Mouse (Mus musculus) gastrocnemius, adult 18-20 months (tissue): ENCODE measurements at regions not wholly inside any gene's neighbourhood (a gene's known extent, or its start where the extent isn't known, plus 50 kb on each side); places are given as distances from the start of the nearest gene placed in this dataset.
"Not testable (repeated sequence)": the region's sequence is repeated elsewhere in the genome, so short reads cannot be mapped to it uniquely, and the experiment has no call there.

ENCODE experiments used
- DNase-seq: peaks from one replicate; pipeline ENCODE4 v3.0.0; 2021; ENCODE audit warnings: low spot score

GRCm38 (mm10) chr13:52258373-52258772 is 272.7 kb downstream of the Diras2 start:
- DNase-seq: no peak

- no peak for DNase-seq
These were observed 268.0 kb downstream of the Diras2 start for GRCm38 (mm10) chr13:52262949-52263550.

GRCm38 (mm10) chr13:52268279-52268678 is 262.8 kb downstream of the Diras2 start:
- peak; percentile 19 for DNase-seq

- no peak for DNase-seq
These were observed 257.4 kb downstream of the Diras2 start for GRCm38 (mm10) chr13:52273502-52274246.

DNA sequence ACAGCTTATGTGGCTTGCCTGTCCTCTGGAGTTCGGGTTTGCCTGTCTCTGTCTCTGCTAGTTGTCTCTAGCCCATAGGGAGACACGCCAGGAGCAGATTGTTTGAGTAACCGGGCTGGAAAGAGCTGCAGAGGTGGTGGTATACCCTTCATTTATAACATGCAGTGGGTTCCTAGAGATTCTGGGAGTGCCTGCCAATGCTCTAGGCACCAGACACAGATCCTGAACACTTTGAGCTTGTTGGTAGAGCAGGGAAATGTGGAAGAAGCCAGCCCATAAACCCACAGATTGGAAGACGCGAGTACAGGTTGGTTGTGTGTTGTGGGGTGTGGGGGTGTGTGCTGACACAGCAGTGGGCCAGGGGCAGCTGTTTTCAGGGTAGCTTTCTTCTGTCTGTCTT is 255.9 kb downstream of the Diras2 start:
- no peak for DNase-seq

GRCm38 (mm10) chr13:52275675-52276074 is 255.4 kb downstream of the Diras2 start:
- DNase-seq: peak; percentile 12

- no peak for DNase-seq
These were observed 253.9 kb downstream of the Diras2 start for GRCm38 (mm10) chr13:52277195-52277594.

GRCm38 (mm10) chr13:52278831-52279230 is 252.2 kb downstream of the Diras2 start:
- no peak for DNase-seq

GRCm38 (mm10) chr13:52279281-52279969 is 251.7 kb downstream of the Diras2 start:
- DNase-seq: no peak

- DNase-seq: no peak
These were observed 251.1 kb downstream of the Diras2 start for GRCm38 (mm10) chr13:52279970-52280348.

DNA sequence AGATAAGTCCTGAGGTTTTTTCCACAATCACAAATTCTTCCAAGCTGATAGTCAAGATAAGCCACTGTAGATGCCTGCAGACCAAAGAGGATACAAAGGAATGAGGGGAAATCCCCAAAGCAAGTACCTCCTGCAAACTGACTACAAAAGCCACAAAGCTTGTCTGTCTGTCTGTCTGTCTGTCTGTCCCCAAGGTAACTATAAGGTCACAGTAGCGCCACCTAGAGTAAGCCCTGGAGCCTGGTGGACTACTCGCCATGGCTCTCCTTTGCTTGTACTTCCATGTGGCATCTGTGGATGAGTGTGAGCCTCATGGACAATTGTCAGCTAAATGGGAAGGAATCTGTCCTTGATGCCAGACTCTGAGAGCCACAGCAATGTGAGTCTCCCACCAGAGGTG is 249.8 kb downstream of the Diras2 start:
- DNase-seq: no peak

DNA sequence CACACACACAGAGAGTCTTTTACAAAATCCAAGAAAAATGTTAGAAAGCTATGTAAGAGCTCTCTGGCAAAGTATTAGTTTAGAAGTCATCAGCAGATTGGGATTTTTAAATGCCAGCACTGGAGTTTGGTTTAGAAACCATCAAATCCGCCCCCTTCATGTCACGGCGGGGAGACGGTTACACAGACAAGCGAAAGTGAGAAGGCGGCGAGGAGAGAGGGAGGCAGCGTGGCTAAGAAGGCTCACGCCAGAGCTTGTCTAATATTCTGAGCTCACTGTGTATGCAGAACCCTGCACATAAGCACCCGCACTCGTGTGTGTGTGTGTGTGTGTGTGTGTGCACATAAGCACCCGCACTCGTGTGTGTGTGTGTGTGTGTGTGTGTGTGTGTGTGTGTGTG is 248.6 kb downstream of the Diras2 start:
- no peak for DNase-seq

- DNase-seq: no peak
These were observed 247.6 kb downstream of the Diras2 start for GRCm38 (mm10) chr13:52283456-52283855.

- DNase-seq: no peak
These were observed 246.9 kb downstream of the Diras2 start for GRCm38 (mm10) chr13:52284026-52284801.

GRCm38 (mm10) chr13:52288400-52288799 is 242.7 kb downstream of the Diras2 start:
- DNase-seq: no peak

DNA sequence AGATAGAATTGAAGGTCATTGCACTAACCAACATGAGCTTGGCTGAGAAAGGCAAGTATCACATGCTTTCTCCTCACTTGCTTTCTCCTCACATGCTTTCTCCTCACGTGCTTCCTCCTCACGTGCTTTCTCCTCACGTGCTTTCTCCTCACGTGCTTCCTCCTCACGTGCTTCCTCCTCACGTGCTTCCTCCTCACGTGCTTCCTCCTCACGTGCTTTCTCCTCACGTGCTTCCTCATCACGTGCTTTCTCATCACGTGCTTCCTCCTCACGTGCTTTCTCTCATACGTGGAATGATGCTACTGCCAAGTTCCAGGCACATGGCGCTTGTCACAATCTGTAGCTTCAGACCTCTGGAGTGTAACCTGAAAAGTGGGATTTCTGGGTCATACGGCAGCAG is 235.2 kb downstream of the Diras2 start:
- DNase-seq: no peak

- no peak for DNase-seq
These were observed 234.4 kb downstream of the Diras2 start for GRCm38 (mm10) chr13:52296541-52297276.

DNA sequence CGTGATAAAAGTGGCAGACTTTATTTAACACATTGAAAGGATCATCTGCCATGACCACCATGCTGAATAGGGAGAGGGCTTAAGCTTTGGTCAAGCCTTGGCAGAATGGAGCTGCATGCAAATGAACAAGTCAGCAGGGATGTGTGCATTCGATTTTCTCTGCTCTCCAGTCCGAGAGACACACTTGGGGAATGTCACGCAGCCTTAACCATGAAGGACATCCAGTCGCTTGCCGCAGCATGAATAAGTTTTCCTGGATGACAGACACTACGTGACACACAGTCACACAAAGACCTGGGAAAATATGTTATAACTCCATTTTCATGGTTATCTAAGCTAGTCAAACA is 233.8 kb downstream of the Diras2 start:
- DNase-seq: no peak

- DNase-seq: no peak
These were observed 232.7 kb downstream of the Diras2 start for GRCm38 (mm10) chr13:52298362-52298761.

DNA sequence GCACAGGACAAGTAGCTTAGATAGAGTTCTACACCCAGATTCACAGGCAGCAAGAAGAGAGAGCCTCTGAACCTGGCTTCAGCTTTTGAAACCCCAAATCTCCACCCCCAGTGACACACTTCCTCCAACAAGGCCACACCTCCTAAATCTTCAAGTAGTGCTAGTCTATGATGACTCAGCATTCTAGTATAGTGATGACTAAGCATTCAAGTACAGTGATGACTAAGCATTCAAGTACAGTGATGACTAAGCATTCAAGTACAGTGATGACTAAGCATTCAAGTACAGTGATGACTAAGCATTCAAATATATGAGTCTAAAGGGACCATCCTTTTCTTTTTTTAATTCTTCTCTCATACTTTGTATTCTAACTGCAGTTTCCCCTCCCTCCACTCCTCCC is 225.8 kb downstream of the Diras2 start:
- not testable (repeated sequence) for DNase-seq

DNA sequence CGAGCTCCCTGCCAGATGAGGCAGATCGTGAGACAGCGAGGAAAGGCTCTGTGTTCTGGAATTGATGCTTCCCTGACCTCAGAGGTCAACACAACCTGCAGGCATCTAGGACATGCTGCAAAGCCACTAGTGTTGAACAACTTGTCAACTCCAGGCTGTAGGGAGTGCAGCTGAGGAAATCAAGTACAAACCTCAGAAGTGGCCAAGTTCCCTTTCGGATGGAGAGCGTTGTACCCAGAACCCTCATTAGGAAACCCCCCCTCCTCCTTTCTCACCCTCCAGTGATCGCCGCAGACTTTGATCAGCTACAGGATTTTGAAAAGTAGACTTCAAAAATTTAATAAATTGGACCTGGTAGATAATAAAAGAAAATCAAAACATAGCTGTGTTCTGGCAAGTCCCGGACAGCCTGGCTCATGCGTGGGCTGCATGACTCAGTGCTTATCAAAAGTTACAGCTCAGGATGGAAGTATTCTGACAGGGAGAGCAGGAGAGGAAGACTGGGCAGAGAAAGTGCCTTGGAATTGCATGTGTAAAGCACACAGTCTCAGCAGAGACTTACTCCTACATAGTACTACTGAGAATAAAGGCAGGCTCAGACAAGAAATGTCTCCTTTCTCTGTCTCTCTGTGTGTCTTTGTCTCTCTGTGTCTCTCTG is 224.2 kb downstream of the Diras2 start:
- no peak for DNase-seq
